Mouse (Mus musculus): ENCODE measurements at regions not wholly inside any gene's neighbourhood (a gene's known extent, or its start where the extent isn't known, plus 50 kb on each side); places are given as distances from the start of the nearest gene placed in this dataset.
"Not testable (repeated sequence)": the region's sequence is repeated elsewhere in the genome, so short reads cannot be mapped to it uniquely, and the experiment has no call there.

DNA sequence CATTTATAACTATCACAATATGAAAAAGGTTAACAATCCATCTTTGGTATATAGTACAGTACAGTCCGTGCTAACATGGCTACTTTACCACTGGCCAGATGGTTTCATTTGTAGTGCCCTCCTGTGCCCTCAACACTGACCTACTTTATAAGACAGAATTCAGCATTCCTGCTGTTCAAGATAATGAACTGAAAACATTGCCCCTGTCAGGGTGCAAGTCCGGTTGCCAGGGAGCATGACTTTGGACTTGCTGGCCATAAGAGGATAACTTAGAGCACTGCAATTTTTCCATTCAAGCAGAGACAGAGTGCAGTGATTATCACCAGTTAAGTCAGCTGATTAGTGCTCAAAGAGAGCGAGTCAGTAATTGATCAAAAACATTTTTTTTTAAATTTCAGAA, 169.3 kb downstream of the Impad1 start:
- H3K4me3 ChIP-seq (replicated peaks), result no peak overlapping the region
- H3K4me2 ChIP-seq, result no peak overlapping the region
- H3K9ac ChIP-seq, result no peak overlapping the region
- ATAC-seq (ENCODE audit: insufficient read depth, low FRiP score, low read depth), result no peak
- no peak overlapping the region for H3K27ac ChIP-seq
- H3K4me1 ChIP-seq, result no peaks in the 10 kb centered on the region
- WGBS, result 75% methylated on average over 3 of the region's 3 CpGs
- no peaks in the 10 kb centered on the region for H3K27me3 ChIP-seq (replicated peaks)
- no peaks in the 10 kb centered on the region for H3K9me3 ChIP-seq
- no peaks in the 10 kb centered on the region for H3K36me3 ChIP-seq

DNA sequence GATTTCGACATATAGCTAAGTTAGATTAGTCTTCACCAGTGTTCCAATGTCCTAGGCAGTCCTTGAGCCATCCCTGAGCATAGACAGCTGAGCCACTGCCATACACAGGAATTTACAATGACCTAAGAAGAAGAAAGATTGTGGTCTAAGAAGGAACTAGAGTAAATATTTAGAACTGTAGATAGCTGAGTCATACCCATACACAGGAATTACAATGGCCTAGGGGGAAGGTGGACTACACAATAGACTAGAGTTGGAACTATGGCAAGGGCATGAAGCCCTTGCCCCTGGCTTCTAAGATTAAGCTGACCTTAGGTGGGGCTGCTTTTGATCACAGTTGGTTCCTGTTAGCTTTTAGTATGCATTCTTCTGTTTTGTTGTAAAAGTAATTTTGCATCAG, 173.0 kb downstream of the Impad1 start:
- not testable (repeated sequence) for H3K4me3 ChIP-seq (replicated peaks); H3K27me3 ChIP-seq (replicated peaks); H3K9ac ChIP-seq; ATAC-seq (ENCODE audit: insufficient read depth, low FRiP score, low read depth); H3K4me2 ChIP-seq; H3K36me3 ChIP-seq; H3K27ac ChIP-seq; H3K4me1 ChIP-seq; H3K9me3 ChIP-seq
- WGBS, result 73% methylated on average over 1 of the region's 1 CpGs

DNA sequence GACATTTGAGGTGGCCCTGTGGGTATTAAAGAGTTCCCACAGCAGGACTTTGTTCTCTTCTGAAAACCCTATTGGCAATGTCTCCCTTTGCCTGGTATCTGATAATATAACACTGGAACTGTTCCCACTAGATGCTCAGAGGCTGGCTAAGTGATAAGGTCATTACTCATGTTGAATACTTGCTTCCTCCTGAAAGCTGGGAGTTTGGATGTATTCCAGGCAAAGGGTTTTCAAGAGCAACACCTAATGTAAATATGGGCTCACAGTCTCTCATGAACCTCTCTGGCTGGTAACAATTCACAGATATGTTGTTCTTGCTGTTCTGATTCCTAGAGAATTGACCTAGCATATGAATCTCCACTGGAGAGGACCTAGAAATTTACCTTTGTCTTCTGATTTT, 178.6 kb downstream of the Impad1 start:
- Histone ChIP-seq H3K4me3 (replicated peaks) (no peak overlapping the region), H3K4me1 (0 out of 2 replicates have a peak, but pooled peaks cover 4% of the 10 kb centered on the region), H3K4me2 (no peak overlapping the region), H3K9ac (no peak overlapping the region), H3K27me3 (replicated peaks) (no peaks in the 10 kb centered on the region), H3K36me3 (no peaks in the 10 kb centered on the region), H3K27ac (no peak overlapping the region), H3K9me3 (no peaks in the 10 kb centered on the region)
- ATAC-seq (ENCODE audit: insufficient read depth, low FRiP score, low read depth), result no peak; the same call in 1 of the 2 replicates
